Mouse (Mus musculus) forebrain, embryonic 16.5 days (tissue): ENCODE data around the gene Pik3r6. TPM values are rescaled to one million over a fixed set of nuclear protein-coding genes. Genes with fewer than 3 reads are reported as not detected.

Source experiments
- ATAC-seq: fragments of 200-750 bp; cut with Nextera tagmentation; 2 replicates; pipeline ENCODE4 v1.8.0; 2017; ENCODE audit warnings: mild to moderate bottlenecking, moderate library complexity
- H3K27ac ChIP-seq: fragments of 300-500 bp; sonication (generic); 2 replicates; pipeline ENCODE4 v1.5.1; 2014; ENCODE audit warnings: low read length, control low read depth
- H3K27me3 ChIP-seq: fragments of 300-500 bp; sonication (generic); replicated peaks from 2 replicates; pipeline ENCODE4 v1.6.1; 2014; ENCODE audit warnings: low read length; ENCODE audit not compliant: control insufficient read depth, insufficient read depth
- H3K36me3 ChIP-seq: fragments of 300-500 bp; sonication (generic); 2 replicates; pipeline ENCODE4 v1.6.1; 2014; ENCODE audit not compliant: control insufficient read depth, insufficient read depth
- H3K4me1 ChIP-seq: fragments of 300-500 bp; sonication (generic); replicated peaks from 2 replicates; pipeline ENCODE4 v1.6.1; 2014; ENCODE audit warnings: low read length; ENCODE audit not compliant: control insufficient read depth, insufficient read depth
- H3K4me2 ChIP-seq: fragments of 300-500 bp; sonication (generic); 2 replicates; pipeline ENCODE4 v1.6.1; 2014; ENCODE audit warnings: mild to moderate bottlenecking, low read length, control low read depth
- H3K4me3 ChIP-seq: fragments of 300-500 bp; sonication (generic); replicated peaks from 2 replicates; pipeline ENCODE4 v1.5.1; 2014; ENCODE audit warnings: mild to moderate bottlenecking, low read length, control low read depth
- H3K9ac ChIP-seq: fragments of 300-500 bp; sonication (generic); replicated peaks from 2 replicates; pipeline ENCODE4 v1.6.1; 2014; ENCODE audit warnings: low read depth, low read length, control low read depth
- H3K9me3 ChIP-seq: fragments of 300-500 bp; sonication (generic); 2 replicates; pipeline ENCODE4 v1.6.1; 2016; ENCODE audit warnings: low read length; ENCODE audit not compliant: control insufficient read depth
- WGBS: fragments of 180-500 bp; shearing (Covaris S2); extraction: QIAGEN DNeasy Blood & Tissue Kit; methylation state at CpG from one replicate; pipeline ENCODE4 v1.1.7; 2014; 5-methylcytosine and 5-hydroxymethylcytosine counted together
- polyA plus RNA-seq: library from polyadenylated mRNA; unstranded; fragments of >200 nt; fragmentation: Nextera tagmentation; extraction: Ambion mirVana; gene quantifications from 2 replicates; pipeline ENCODE4 v1.2.1, GENCODE M21; 2015

Gene Pik3r6
- polyA plus RNA-seq, 1 experiment from 2014 or later, result 1.8 TPM

- Histone ChIP-seq H3K4me1 (peaks cover 6% of the 10 kb centered on the region), H3K9ac (no peak overlapping the region), H3K36me3 (no peaks in the 10 kb centered on the region), H3K27me3 (no peaks in the 10 kb centered on the region), H3K9me3 (no peaks in the 10 kb centered on the region), H3K27ac (no peak overlapping the region), H3K4me2 (no peak overlapping the region), H3K4me3 (no peak overlapping the region)
- ATAC-seq, result no peak
- 79% methylated on average over 2 of the region's 2 CpGs for WGBS
These were observed 95.1 kb downstream of the Pik3r6 start for GRCm38 (mm10) chr11:68597912-68598311.

GRCm38 (mm10) chr11:68600551-68601021 lies 97.8 kb downstream of the Pik3r6 start:
- H3K4me3 ChIP-seq, result no peak overlapping the region
- no peak overlapping the region for H3K27ac ChIP-seq
- 39% methylated on average over 6 of the region's 6 CpGs for WGBS
- H3K4me2 ChIP-seq, result no peak overlapping the region
- peaks cover 6% of the 10 kb centered on the region for H3K4me1 ChIP-seq
- H3K9ac ChIP-seq, result no peak overlapping the region
- ATAC-seq, result no peak
- H3K27me3 ChIP-seq, result no peaks in the 10 kb centered on the region
- no peaks in the 10 kb centered on the region for H3K9me3 ChIP-seq
- H3K36me3 ChIP-seq, result no peaks in the 10 kb centered on the region

GRCm38 (mm10) chr11:68601486-68601991 lies 98.7 kb downstream of the Pik3r6 start:
- WGBS, result 16% methylated on average over 9 of the region's 9 CpGs
- no peak for ATAC-seq
- H3K4me1 ChIP-seq, result peaks cover 6% of the 10 kb centered on the region
- H3K27me3 ChIP-seq, result no peaks in the 10 kb centered on the region
- H3K9me3 ChIP-seq, result no peaks in the 10 kb centered on the region
- H3K36me3 ChIP-seq, result no peaks in the 10 kb centered on the region
- H3K4me3 ChIP-seq, result no peak overlapping the region
- H3K4me2 ChIP-seq, result no peak overlapping the region
- H3K27ac ChIP-seq, result no peak overlapping the region
- no peak overlapping the region for H3K9ac ChIP-seq

Other genes starting within 250 kb of the Pik3r6 start
- gene Ntn1, start 102.2 kb upstream of the Pik3r6 start, polyA plus RNA-seq, result 6.8 and 9.4 TPM in 2 replicates
- 0.11 and 0.14 TPM in 2 replicates for gene Pik3r5, start 70.9 kb upstream of the Pik3r6 start, polyA plus RNA-seq
- not detected in 2 replicates for gene Mfsd6l, start 53.2 kb downstream of the Pik3r6 start, polyA plus RNA-seq
- 0.58 TPM in 1 of 2 replicates, not detected in the other for gene Ccdc42, start 84.0 kb downstream of the Pik3r6 start, polyA plus RNA-seq
- 136 and 141 TPM in 2 replicates for gene Myh10, start 188.5 kb downstream of the Pik3r6 start, polyA plus RNA-seq